Mouse (Mus musculus) urinary bladder, postnatal 36 days (tissue): ENCODE measurements at regions not wholly inside any gene's neighbourhood (a gene's known extent, or its start where the extent isn't known, plus 50 kb on each side); places are given as distances from the start of the nearest gene placed in this dataset.
"Not testable (repeated sequence)": the region's sequence is repeated elsewhere in the genome, so short reads cannot be mapped to it uniquely, and the experiment has no call there.

Source experiments
- DNase-seq, 2 experiments: peaks; one replicate each; pipeline ENCODE4 v3.0.0; 2022; ENCODE audit warnings: low spot score in 2 of 2, mixed read lengths in 1 of 2

- DNase-seq: no peak
Measured at GRCm38 (mm10) chrX:95366995-95367394, 77.7 kb downstream of the Amer1 start.

- DNase-seq: not testable (repeated sequence)
Measured at GRCm38 (mm10) chrX:95365326-95365725, 79.3 kb downstream of the Amer1 start.

DNA sequence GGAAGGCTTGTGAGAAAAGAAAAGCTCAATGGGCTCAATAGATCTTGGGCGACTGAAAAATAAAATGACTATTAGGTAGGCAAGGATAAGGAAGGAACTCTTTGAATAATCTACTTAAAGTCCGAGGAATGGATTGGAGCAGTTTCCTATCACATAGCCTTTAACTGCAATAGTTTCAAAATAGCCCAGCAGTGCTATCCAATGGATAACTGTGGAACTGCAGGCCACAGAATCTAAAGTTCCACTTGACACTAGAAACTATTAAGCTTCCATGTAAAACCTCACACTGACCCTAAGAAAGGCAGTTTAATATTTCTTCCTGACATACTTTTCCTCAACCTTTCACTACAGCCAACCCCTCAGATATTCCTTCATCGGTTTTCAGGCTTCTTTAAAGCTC is 85.6 kb downstream of the Amer1 start:
- DNase-seq: peak in 1 of 2 experiments; percentile 5
